Mouse (Mus musculus) thymus, postnatal 10 days (tissue): Measurements from ENCODE around the gene Ankrd35.
"Not testable (repeated sequence)": the region's sequence is repeated elsewhere in the genome, so short reads cannot be mapped to it uniquely, and the experiment has no call there.

ENCODE experiments used
- DNase-seq, 2 experiments: peaks; one replicate each; pipeline ENCODE4 v3.0.0; 2021; ENCODE audit warnings: low spot score in 2 of 2

The Ankrd35 gene

DNA sequence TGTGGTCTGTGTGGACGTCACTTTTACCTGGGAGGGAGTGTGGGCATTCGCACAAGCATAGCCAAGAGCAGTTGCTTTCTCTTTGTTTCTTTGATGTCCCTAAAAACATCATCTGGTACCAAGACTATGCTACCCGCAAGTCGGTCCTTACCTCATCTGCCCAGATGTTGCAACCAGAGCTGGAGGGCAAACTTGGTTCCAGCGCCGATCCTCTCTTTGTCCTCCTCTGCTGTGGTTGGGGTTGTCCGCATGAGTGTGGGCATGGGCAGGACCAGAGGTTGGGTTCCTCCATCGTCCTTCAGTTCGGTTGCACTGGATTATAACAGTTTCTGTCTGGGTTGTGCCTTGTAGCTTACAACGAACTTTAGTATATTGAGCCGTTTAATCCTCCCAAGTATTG lies 36.3 kb downstream of the Ankrd35 start:
- no peak for DNase-seq

DNA sequence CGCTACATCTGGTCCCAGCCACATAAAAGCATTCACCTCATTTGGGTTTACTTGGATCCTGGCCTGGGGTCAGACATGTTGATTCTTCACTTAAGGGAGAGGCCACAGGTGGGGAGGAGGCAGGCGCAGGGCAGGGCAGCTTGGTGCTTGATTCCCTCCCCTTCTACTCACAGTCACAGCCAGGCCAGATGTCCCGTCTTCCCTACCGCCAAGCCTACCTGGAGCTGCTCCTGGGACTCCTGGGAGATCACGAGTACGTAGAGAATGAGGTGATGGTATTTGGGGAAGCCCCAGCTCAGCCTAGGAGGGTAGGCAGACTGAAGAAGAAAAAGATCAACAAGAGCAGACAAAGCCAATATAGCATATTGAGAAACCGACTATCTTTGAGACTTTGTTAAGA lies 37.1 kb downstream of the Ankrd35 start:
- DNase-seq = no peak

DNA sequence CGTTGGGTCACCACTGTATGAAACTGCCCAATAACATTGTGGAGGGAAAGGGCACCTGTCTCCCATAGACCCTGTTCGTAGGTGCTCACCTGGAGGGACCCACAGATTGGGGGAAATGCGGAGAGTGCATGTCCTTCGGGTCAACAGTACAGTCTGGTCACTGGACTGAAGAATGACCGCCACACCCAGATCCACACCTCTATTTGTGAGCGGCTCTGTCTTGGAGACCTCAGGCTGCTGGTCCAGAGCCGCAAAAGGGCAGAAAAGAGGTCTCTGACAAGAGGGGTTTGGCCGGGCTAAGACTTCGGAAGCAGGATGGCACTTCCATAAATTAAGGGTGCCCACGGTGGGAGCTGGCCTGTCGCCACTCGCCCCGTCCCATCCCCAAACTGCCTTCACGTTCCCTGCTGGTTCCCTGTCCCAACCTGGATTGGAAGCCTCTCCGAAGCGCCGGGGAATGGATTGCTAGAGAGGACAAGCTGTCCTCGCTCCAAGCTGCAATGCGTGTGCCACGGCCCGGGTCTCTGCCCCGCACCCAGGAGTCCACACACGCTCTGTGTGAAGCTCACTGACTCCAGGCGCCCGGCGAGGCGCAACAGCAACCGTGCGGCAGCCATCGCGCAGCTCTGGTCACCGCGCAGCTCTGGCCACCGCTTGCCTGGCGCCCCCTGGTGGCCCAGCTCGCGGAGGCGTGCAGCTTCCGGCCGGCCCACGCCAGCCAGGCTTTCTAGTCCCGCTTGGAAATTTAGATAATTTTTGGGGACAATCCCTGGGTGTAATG lies 38.2 kb downstream of the Ankrd35 start, which contains the start of gene Nudt17:
TSS of gene Nudt17 (minus strand) at position 660 of the 781 bp plus-strand sequence.
- DNase-seq = peak in 1 of 2 experiments; percentile 74

DNA sequence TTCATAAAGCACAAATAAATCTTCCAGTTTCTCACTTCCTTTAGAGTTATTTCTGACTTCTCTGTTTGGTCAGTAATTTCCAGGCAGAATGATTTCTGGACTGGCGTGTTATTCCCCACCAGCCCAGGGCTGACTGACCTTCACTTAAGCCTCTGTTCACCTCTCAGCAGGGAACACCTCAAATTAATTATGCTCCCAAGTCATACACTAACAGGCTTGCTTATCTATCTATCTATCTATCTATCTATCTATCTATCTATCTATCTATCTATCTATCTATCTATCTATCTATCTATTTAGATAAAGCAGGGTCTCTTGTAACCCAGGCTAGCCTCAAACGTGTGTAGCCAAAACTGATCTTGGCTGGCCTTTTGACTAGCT lies 38.7 kb downstream of the Ankrd35 start:
- DNase-seq = no peak

DNA sequence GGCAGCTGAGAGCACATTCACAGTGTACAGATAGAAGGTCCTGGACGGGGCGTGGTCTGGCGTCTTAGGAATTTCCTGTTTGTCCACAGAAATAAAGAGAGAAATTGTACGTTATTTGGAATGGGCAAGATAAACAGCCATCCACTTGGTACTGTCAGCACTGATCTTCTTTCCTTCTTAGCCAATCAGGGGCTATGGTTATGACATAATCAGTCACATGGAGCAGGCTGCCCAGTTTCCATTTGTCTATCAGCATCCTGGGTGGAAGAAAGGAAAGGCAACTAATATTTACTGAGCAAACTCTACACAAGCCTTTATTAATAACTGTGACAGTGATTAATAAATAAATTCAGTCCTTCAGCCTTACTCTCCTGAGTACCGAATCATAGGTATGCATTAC lies 44.4 kb downstream of the Ankrd35 start:
- DNase-seq = no peak

DNA sequence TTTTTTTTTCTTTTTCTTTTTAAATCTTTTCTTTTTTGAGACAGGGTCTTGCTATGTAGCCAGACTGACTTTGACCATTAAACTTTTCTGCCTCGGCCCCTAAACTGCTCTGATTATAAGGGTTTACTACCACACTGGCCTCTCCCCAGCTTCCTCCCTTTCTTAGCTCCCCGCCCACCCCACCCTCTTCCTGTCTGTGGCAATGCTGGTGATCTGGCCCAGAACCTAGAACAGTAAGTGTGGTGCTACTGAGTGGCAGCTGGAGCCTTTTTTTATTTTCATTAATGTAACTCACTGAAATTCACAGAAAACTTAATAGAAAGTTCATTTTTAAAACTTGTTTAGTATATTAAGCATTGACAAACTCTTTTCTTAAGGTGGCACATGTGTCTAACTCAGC lies 45.9 kb downstream of the Ankrd35 start:
- no peak for DNase-seq

DNA sequence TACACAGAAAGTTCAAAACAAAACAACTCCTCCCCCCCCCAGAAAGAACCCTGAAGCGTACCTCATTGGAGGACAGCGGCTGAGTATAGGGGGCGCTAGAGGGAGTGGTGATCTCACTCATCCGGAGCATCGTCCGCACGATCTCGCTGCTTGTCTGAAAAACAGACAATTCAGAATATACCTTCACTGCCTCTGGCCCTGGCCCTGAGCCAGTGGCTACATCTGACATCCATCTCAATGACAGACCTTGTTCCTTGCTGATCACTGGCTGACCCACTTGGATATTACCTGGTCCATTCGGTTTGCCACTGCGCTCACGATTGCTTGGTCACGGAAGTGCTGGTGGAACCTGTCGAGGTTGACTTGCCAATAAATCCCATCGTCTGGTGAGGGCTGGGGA lies 49.2 kb downstream of the Ankrd35 start:
- peak in 1 of 2 experiments; percentile 46 for DNase-seq

DNA sequence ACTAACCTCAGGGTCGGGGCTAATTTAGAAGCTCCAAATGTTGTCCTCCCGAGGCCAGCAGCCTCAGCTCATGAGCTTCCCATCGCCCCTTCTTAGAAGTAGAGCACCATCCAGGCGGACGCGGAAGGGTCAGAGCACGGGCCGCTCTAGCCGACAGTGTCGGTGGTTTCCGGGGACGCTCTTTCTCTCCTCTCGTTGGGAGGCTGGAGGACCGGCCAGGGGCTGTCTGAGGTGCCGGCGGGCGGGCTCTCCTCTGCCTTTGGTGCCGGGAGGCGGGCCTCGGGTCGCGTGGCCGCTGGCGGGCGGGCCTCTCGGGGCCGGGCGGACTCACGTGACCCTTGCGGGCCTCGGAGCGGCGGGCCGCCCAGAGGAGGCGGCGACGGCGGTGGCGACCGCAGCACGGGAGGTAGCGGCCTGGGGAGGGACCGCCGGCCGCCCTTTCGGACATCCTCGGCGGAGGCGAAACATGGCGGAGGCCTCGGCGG lies 57.5 kb downstream of the Ankrd35 start, which contains the start of the genes Polr3c and Rnf115:
TSS of gene Polr3c (minus strand) at position 286 of the 485 bp plus-strand sequence.
TSS of gene Rnf115 (plus strand) at position 322 of the 485 bp plus-strand sequence.
- peak; percentile 78 for DNase-seq

DNA sequence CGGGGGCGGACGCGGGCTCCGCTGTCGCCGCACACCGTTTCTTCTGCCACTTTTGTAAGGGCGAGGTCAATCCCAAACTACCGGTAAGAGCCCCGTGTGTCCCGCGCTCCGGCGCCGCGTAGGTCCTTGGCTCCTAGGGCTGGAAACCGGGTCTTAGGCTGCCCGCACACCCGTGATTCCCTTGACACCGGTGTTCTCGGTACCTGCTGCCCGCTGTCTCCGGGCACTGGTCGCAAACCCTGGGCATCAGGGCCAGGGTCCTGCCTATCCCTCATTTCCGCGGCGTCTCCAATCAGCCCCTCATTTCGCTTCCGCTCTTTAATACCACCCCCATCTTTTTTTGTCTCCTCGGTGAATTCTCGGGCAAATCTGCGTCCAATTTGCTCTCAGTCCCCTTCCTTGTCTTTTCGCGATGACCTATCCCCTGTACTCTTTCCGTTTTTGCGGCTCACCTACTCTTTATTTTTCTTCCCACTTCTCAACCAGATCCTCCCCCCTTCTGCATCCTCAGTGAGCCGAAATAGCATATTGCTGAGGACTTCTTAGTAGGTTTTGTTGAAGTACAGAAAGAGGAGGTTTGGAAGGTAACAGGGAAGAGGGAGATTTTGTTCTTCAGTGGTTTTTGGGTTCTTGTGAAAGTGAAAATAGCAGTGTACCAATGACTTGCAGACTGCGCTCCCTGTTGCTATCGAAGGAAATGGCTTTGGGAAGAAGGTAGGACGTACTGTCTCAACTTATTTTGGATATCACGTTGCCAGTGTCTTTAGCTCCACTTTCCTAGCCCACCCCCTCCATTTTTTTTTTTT lies 58.1 kb downstream of the Ankrd35 start:
- DNase-seq = no peak

DNA sequence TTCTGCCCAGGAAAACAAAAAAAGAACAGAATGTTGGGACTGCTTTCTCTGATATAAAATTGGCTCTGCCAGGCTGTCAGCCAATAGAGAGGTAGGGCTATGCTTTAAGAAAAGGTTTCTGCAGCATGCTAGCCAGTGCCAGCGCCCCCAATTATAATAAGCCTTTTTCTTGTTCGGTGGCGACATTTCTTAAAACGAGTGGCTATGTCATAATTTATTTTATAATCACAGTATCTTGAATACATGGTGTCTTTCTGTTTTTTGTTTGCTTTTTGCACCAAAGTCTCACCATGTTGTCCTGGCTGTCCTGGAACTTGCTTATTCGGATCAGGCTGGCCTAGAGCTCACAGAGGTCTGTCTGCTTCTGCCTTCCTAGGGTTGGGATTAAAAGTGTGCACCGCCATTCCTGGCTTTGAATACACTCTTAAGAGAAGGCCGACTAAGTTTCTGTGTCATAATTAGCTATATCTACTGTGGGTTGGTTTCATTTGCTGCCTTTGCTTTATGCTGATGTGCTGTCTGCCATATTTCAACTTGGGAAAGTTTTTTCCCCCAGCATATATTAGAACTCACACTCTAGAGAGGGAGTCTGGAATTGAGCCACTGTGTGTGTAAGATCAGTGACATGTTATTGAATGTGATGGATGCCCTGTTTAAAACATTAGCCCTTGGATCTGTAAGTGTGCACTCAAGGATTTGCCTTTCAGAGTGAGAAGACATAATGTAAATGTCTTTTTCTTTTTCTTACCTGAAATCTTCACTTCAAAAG lies 58.9 kb downstream of the Ankrd35 start:
- no peak for DNase-seq

DNA sequence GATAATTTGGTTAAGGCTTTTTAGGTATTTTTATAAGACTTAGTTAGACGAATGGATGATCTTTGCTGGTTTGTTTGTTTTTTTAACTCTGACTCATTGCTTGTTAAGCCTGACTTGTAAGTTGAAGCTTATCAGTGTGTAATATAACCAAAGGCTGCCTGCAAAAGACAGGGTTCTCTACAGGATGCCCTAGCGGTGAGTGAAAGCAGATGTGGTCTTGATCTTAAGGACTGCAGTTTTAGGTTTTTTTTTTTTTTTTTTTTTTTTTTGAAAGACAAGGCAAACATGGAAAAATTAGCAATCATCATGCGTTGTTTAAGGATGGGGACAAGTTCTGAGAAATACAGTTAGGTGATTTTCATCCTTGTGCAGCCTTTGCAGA lies 59.5 kb downstream of the Ankrd35 start:
- peak in 1 of 2 experiments; percentile 18 for DNase-seq

DNA sequence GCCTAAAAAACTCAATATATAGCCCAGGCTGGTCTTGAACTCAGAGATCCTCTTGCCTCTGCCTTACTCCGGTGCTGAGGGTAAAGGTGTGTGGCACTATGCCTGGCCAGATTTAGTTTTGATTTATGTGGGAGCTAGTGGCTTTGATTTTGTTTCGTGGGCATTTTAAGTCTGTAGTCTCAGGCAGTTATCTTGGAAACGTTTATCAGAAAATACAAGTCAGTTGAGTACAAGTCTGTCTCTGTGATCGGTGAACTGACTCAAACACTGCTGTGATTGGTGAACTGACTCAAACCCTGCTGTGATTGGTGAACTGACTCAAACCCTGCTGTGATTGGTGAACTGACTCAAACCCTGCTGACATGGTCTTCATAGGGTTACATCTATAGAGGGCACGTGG lies 60.9 kb downstream of the Ankrd35 start:
- no peak for DNase-seq

DNA sequence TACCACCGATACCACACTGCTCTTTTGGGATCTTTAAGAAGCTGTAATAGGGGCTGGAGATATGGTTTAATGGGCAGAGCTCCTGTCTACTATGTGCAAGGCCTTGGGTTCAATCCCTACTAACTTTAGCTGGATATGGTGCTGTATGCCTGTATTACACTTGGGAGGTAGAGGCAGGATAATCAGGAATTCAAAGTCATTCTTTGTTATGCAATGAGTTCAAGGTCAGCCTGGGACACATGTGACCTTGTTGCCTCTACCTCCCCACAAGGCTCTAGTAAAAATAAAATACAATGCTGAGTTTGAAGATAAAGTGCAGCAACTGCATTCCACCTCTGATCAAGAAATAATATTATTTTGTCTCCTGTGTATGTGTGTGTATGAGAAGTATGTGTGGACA lies 64.1 kb downstream of the Ankrd35 start:
- DNase-seq = no peak

DNA sequence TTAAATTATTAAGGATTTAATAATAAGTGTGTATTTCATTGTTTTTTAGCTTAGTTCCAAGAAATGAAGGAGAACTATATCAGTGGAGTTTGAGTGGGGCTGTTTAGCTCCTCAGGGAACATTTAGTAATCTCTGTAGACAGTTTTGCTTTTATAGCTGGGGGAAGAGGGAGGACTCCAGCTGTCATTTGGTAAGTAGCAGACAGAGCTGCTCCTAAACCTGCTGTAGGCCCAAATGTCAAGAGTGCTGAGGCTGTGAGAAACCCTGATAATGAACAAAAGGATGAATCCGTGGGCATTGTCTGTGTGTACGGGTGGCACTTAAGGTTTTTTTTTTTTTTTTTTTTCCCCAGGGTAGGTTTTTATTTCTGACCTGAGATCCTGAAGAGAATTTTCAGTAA lies 65.3 kb downstream of the Ankrd35 start:
- DNase-seq = no peak

DNA sequence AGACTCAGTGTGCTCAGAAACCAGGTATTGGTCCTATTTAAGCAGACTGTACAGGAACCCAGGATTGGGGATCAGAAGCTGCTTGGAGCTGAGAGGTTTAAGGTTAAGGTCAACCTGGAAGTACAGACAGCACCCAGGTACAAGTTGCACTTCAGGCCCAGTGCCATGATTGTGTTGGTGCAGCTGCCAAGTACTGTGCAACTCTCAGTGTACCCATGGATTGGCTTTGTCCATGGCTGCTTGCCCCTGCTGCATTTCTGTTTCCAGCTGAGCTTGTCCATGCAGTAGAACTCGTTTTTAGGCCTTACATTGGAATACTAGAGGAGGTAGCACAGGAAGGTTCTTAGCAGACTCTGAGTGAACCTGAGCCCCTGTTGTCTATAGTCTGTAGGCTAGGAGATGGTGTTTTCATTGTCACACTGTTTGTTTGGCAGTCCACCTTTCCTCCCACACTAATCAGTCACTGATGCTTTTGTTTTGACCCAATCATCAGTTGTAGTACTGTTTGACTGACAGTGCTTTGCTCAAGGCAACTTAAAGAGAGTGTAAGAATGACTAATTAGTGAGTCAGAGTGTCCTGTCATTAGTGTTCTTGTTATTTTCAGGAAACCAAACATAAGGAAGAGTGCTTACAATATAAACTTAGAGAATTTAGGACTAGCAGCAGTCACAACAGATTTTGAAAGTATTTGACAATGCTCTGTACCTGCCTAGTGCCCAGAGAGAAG lies 67.2 kb downstream of the Ankrd35 start:
- no peak for DNase-seq

DNA sequence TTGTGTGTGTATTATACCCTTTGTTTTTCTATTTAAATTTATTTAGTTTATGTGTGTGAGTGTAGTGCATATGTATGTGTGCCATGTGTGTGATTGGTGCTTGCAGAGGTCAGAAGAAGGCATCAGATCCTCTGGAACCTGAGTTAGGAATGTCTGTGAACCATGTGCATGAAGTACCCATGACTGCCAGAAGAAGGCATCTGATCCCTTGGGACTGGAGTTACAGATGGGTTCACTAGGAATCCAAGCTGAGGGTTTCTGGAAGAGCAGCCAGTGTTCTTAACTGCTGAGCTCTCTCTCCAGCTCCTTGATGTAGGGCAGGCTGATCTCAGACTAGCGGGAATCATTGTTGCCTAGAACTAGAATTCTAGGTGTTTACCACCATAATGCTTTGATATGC lies 68.1 kb downstream of the Ankrd35 start:
- DNase-seq = no peak

DNA sequence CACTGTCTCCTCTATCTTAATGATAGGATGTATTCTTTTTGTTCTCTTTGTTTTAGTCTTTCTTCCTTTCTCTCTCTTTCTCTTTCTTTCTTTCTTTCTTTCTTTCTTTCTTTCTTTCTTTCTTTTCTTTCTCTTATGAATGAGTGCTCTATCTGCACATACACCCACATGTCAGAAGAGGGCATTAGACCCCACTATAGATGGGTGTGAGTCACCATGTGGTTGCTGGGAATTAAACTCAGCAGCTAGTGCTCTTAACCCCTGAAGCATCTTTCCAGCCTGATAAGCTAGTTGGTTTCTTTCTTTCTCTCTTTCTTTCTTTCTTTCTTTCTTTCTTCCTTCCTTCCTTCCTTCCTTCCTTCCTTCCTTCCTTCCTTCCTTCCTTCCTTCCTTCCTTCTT lies 70.3 kb downstream of the Ankrd35 start:
- DNase-seq = not testable (repeated sequence)
